Comparison of ENCODE assay signal across 21 mouse cellular contexts in the genomic region with DNA sequence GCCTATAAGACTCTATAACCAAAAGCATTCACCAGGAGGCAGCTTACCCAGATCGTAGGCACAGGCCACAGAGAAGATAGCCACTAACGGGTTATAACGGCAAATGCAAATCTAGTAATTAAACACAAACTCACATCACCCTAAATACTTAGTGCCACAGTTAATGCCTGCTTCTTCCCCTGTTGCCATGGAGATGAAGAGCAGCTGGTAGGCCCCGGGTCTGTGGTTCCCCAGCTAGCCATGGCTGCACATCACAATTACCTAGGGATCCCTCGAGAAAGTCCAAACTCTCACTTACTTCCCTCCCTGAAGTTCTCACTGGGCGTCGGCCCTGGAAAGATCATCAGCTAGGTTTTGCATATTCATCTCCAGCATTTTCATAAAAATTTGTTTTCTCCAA.
DNase-seq lines count a peak whose midpoint lies in the region; ATAC-seq lines count a peak whose summit lies in the region.
"Had no signal": no experiment of that assay in that cellular context is flagged by ENCODE, and none has a peak within 500 bp of the region (broad histone marks: within the 10 kb centered on the region; RNA-seq: fewer than 3 reads in every experiment).

No protein-coding gene starts in this region.

- DNase-seq in forebrain, embryonic 10.5 days (ENCODE audit: extremely low spot score, low spot score): no peak
- peak; percentile 41 for DNase-seq in midbrain, embryonic 14.5 days
- DNase-seq in heart, adult 8-10 months (ENCODE audit: low spot score): no peak
- no peak for DNase-seq in layer of hippocampus, adult 18-20 months (ENCODE audit: low spot score in 2 of 2)
- DNase-seq: adrenal gland, postnatal 14 days; cerebellum, adult 9-11 months; kidney, adult 11 months; kidney, postnatal 36 days; liver, embryonic 13.5 days; lung, adult 2 months; thymus, adult 2 months; thymus, postnatal 4 days had no signal

- H3K27me3 ChIP-seq in forebrain, embryonic 12.5 days: no peaks in the 10 kb centered on the region
- H3K27me3 ChIP-seq in forebrain, embryonic 10.5 days (ENCODE audit: poor library complexity, severe bottlenecking): no peaks in the 10 kb centered on the region
- no peaks in the 10 kb centered on the region for H3K27me3 ChIP-seq in midbrain, embryonic 14.5 days (ENCODE audit: control insufficient read depth, insufficient read depth, low read length)
- no peaks in the 10 kb centered on the region for H3K27me3 ChIP-seq in midbrain, embryonic 15.5 days (replicated peaks)
- no peaks in the 10 kb centered on the region for H3K27me3 ChIP-seq in forebrain, embryonic 15.5 days
- H3K27me3 ChIP-seq: kidney, embryonic 15.5 days; liver, embryonic 13.5 days; neural tube, embryonic 13.5 days had no signal

- H3K4me3 ChIP-seq in forebrain, embryonic 12.5 days (replicated peaks): no peak overlapping the region
- no peak overlapping the region for H3K4me3 ChIP-seq in forebrain, embryonic 10.5 days
- no peak overlapping the region for H3K4me3 ChIP-seq in midbrain, embryonic 14.5 days (replicated peaks; ENCODE audit: low read depth, low read length)
- no peak overlapping the region for H3K4me3 ChIP-seq in midbrain, embryonic 15.5 days
- no peak overlapping the region for H3K4me3 ChIP-seq in forebrain, embryonic 15.5 days
- H3K4me3 ChIP-seq: erythroblast, embryonic 14.5 days; heart, embryonic 10.5 days; kidney, embryonic 15.5 days; left cerebral cortex, adult 2 months; liver, embryonic 13.5 days; neural tube, embryonic 13.5 days had no signal

- ATAC-seq in forebrain, embryonic 12.5 days (ENCODE audit: low FRiP score): peak; percentile 61; the same call in 1 of the 2 replicates
- no peak for ATAC-seq in midbrain, embryonic 14.5 days (ENCODE audit: low FRiP score, low TSS enrichment)
- ATAC-seq in midbrain, embryonic 15.5 days (replicated peaks): no peak
- ATAC-seq in forebrain, embryonic 15.5 days (replicated peaks): peak; percentile 57; the same call in 1 of the 2 replicates

- H3K9me3 ChIP-seq in forebrain, embryonic 12.5 days: no peaks in the 10 kb centered on the region
- H3K9me3 ChIP-seq in forebrain, embryonic 10.5 days: no peaks in the 10 kb centered on the region
- H3K9me3 ChIP-seq in midbrain, embryonic 14.5 days (ENCODE audit: control insufficient read depth, low read length): no peaks in the 10 kb centered on the region
- no peaks in the 10 kb centered on the region for H3K9me3 ChIP-seq in midbrain, embryonic 15.5 days
- no peaks in the 10 kb centered on the region for H3K9me3 ChIP-seq in forebrain, embryonic 15.5 days
- H3K9me3 ChIP-seq: heart, embryonic 10.5 days; kidney, embryonic 15.5 days; liver, embryonic 13.5 days; neural tube, embryonic 13.5 days had no signal

- H3K36me3 ChIP-seq in forebrain, embryonic 12.5 days (replicated peaks): no peaks in the 10 kb centered on the region
- H3K36me3 ChIP-seq in forebrain, embryonic 10.5 days (replicated peaks): no peaks in the 10 kb centered on the region
- no peaks in the 10 kb centered on the region for H3K36me3 ChIP-seq in midbrain, embryonic 14.5 days (ENCODE audit: control insufficient read depth, insufficient read depth, low read length)
- H3K36me3 ChIP-seq in midbrain, embryonic 15.5 days (replicated peaks): no peaks in the 10 kb centered on the region
- H3K36me3 ChIP-seq in forebrain, embryonic 15.5 days: no peaks in the 10 kb centered on the region
- H3K36me3 ChIP-seq: heart, embryonic 10.5 days; kidney, embryonic 15.5 days; liver, embryonic 13.5 days; neural tube, embryonic 13.5 days had no signal

- H3K9ac ChIP-seq in forebrain, embryonic 12.5 days: no peak overlapping the region
- H3K9ac ChIP-seq in midbrain, embryonic 14.5 days (replicated peaks; ENCODE audit: low read length): no peak overlapping the region
- H3K9ac ChIP-seq in midbrain, embryonic 15.5 days: no peak overlapping the region
- no peak overlapping the region for H3K9ac ChIP-seq in forebrain, embryonic 15.5 days (replicated peaks)
- H3K9ac ChIP-seq: kidney, embryonic 15.5 days; liver, embryonic 13.5 days; neural tube, embryonic 13.5 days had no signal

- WGBS in forebrain, embryonic 12.5 days: 38% methylated on average over 7 of the region's 7 CpGs
- 74% methylated on average over 7 of the region's 7 CpGs for WGBS in forebrain, embryonic 10.5 days
- 30% methylated on average over 7 of the region's 7 CpGs for WGBS in midbrain, embryonic 14.5 days
- WGBS in midbrain, embryonic 15.5 days: 34% methylated on average over 7 of the region's 7 CpGs
- 27% methylated on average over 7 of the region's 7 CpGs for WGBS in forebrain, embryonic 15.5 days

- peaks cover 7% of the 10 kb centered on the region; the same call in 1 of the 2 replicates for H3K4me1 ChIP-seq in forebrain, embryonic 12.5 days
- H3K4me1 ChIP-seq in forebrain, embryonic 10.5 days: peaks cover 9% of the 10 kb centered on the region
- H3K4me1 ChIP-seq in midbrain, embryonic 14.5 days (ENCODE audit: control insufficient read depth, insufficient read depth, low read length): 0 out of 2 replicates have a peak, but pooled peaks cover 3% of the 10 kb centered on the region
- peaks cover 4% of the 10 kb centered on the region for H3K4me1 ChIP-seq in midbrain, embryonic 15.5 days
- peaks cover 12% of the 10 kb centered on the region; the same call in 1 of the 2 replicates for H3K4me1 ChIP-seq in forebrain, embryonic 15.5 days
- H3K4me1 ChIP-seq: heart, embryonic 10.5 days; liver, embryonic 13.5 days had no signal

- no peak overlapping the region for H3K4me2 ChIP-seq in forebrain, embryonic 12.5 days
- no peak overlapping the region for H3K4me2 ChIP-seq in midbrain, embryonic 14.5 days (ENCODE audit: low read length)
- no peak overlapping the region for H3K4me2 ChIP-seq in midbrain, embryonic 15.5 days
- no peak overlapping the region for H3K4me2 ChIP-seq in forebrain, embryonic 15.5 days (replicated peaks)
- H3K4me2 ChIP-seq: kidney, embryonic 15.5 days; liver, embryonic 13.5 days; neural tube, embryonic 13.5 days had no signal

- no peak overlapping the region for H3K27ac ChIP-seq in forebrain, embryonic 12.5 days
- no peak overlapping the region for H3K27ac ChIP-seq in forebrain, embryonic 10.5 days
- H3K27ac ChIP-seq in midbrain, embryonic 14.5 days (replicated peaks; ENCODE audit: low read depth, low read length): no peak overlapping the region
- no peak overlapping the region for H3K27ac ChIP-seq in midbrain, embryonic 15.5 days
- H3K27ac ChIP-seq in forebrain, embryonic 15.5 days (replicated peaks): no peak overlapping the region
- H3K27ac ChIP-seq: heart, embryonic 10.5 days; kidney, embryonic 15.5 days; left cerebral cortex, adult 2 months; liver, embryonic 13.5 days; neural tube, embryonic 13.5 days; stomach, postnatal 0 days had no signal

Comparison
In these comparisons a context has a peak if more than half of its experiments do, and no peak if none do; other contexts are left out.
1. ATAC-seq: peak in forebrain, embryonic 12.5 days (single experiment) and forebrain, embryonic 15.5 days (single experiment); none in midbrain, embryonic 14.5 days (single experiment) and midbrain, embryonic 15.5 days (single experiment).